Mouse (Mus musculus) midbrain, embryonic 11.5 days (tissue): ENCODE data around the gene Kmt5a. TPM values are rescaled to one million over a fixed set of nuclear protein-coding genes. Genes with fewer than 3 reads are reported as not detected.

ENCODE experiments used
- microRNA-seq: library from miRNA; unstranded; fragments of <30 nt; microRNA quantifications from one replicate; pipeline ENCODE4, GENCODE M21; 2017
- polyA plus RNA-seq: library from polyadenylated mRNA; unstranded; fragments of >200 nt; fragmentation: Nextera tagmentation; extraction: Ambion mirVana; gene quantifications from 2 replicates; pipeline ENCODE4 v1.2.1, GENCODE M21; 2014

Gene Kmt5a
- polyA plus RNA-seq, 1 experiment from 2014 or later = 90.0 TPM

Small RNAs within 50 kb of the gene (microRNA-seq; reads per million reads assigned to microRNA genes)
- 1.1 reads per million for gene Gm27486

Other genes starting within 250 kb of the Kmt5a start
- 4.6 and 5.0 TPM in 2 replicates for gene Pitpnm2, start 190.2 kb upstream of the Kmt5a start, polyA plus RNA-seq
- gene Mphosph9, start 112.0 kb upstream of the Kmt5a start, polyA plus RNA-seq = 12.3 and 13.6 TPM in 2 replicates
- 22.0 and 23.9 TPM in 2 replicates for gene 2810006K23Rik, start 111.8 kb upstream of the Kmt5a start, polyA plus RNA-seq
- 215 and 262 TPM in 2 replicates for gene Cdk2ap1, start 76.8 kb upstream of the Kmt5a start, polyA plus RNA-seq
- 78.6 and 85.9 TPM in 2 replicates for gene Sbno1, start 13.9 kb upstream of the Kmt5a start, polyA plus RNA-seq
- 19.6 and 23.1 TPM in 2 replicates for gene Rilpl2, start 38.4 kb downstream of the Kmt5a start, polyA plus RNA-seq
- 15.6 and 17.3 TPM in 2 replicates for gene Snrnp35, start 43.2 kb downstream of the Kmt5a start, polyA plus RNA-seq
- gene Rilpl1, start 91.5 kb downstream of the Kmt5a start, polyA plus RNA-seq = 17.7 and 21.7 TPM in 2 replicates
- 490 and 523 TPM in 2 replicates for gene Tmed2, start 100.8 kb downstream of the Kmt5a start, polyA plus RNA-seq
- 13.2 and 15.0 TPM in 2 replicates for gene Ddx55, start 112.9 kb downstream of the Kmt5a start, polyA plus RNA-seq
- gene Eif2b1, start 139.2 kb downstream of the Kmt5a start, polyA plus RNA-seq = 84.6 and 87.3 TPM in 2 replicates
- gene Gtf2h3, start 139.2 kb downstream of the Kmt5a start, polyA plus RNA-seq = 73.0 and 85.9 TPM in 2 replicates
- 40.3 and 42.5 TPM in 2 replicates for gene Atp6v0a2, start 188.6 kb downstream of the Kmt5a start, polyA plus RNA-seq